Mouse (Mus musculus): ENCODE results near the gene Slc34a3. TPM values are rescaled to one million over a fixed set of nuclear protein-coding genes. Genes with fewer than 3 reads are reported as not detected.

Slc34a3 gene
- polyA plus RNA-seq, 1 experiment from 2014 or later: not detected

DNA sequence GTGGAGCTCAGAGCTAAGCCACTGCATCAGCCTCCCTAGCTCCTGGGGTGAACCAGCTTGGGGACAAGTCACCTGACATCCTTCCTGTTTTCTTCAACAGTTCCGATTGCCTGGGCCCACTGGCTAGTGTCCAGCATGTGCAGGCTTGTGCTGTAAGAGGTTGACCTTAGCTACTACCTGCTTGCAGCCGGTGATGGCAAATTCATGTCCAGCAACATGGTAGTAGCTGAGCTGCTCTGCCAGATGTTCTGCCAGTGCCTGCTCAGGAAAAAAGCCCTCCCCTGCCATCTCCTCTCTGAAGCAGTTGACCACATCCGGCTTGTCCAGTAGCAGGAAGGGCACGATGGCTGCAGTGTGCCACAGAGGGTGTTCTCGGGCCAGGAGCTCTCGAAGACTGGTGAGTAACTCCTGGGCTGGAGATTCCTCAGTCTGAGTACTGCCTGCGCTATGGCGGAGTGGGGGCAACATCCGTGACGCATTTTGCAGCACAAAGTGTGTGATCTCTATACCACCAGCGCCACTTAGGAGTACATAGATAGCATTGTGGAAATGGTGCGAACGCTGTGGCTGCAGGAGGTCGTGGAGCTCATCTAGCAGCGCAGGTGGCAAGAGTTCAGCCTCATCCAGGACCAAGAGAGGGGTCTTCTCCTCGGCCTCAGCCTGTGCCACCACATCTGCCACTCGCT lies 39.5 kb downstream of the Slc34a3 start:
- Histone ChIP-seq H3K4me3 (peak overlapping the region; percentile 38; the same call in 1 of the 2 replicates), H3K4me1 (replicated peaks) (peaks cover 34% of the 10 kb centered on the region)
- WGBS: 87% methylated on average over 17 of the region's 17 CpGs

GRCm38 (mm10) chr2:25194006-25194405 lies 40.2 kb downstream of the Slc34a3 start:
- H3K9me3 ChIP-seq: no peaks in the 10 kb centered on the region
- no peak for DNase-seq (ENCODE audit: low spot score)
- WGBS: 77% methylated on average over 5 of the region's 5 CpGs
- peaks cover 34% of the 10 kb centered on the region for H3K4me1 ChIP-seq (replicated peaks)
- no peak overlapping the region for H3K27ac ChIP-seq
- H3K4me3 ChIP-seq: no peak overlapping the region
- H3K36me3 ChIP-seq: peaks cover 8% of the 10 kb centered on the region
- peaks cover 43% of the 10 kb centered on the region for H3K27me3 ChIP-seq (ENCODE audit: insufficient read depth, poor library complexity, severe bottlenecking)

More for the DNA sequence above, 39.5 kb downstream of the Slc34a3 start:
- peaks cover 43% of the 10 kb centered on the region for H3K27me3 ChIP-seq (ENCODE audit: insufficient read depth, poor library complexity, severe bottlenecking)
- no peak for DNase-seq (ENCODE audit: low spot score)
- peaks cover 14% of the 10 kb centered on the region for H3K36me3 ChIP-seq
- no peak overlapping the region for H3K27ac ChIP-seq
- H3K9me3 ChIP-seq: no peaks in the 10 kb centered on the region

DNA sequence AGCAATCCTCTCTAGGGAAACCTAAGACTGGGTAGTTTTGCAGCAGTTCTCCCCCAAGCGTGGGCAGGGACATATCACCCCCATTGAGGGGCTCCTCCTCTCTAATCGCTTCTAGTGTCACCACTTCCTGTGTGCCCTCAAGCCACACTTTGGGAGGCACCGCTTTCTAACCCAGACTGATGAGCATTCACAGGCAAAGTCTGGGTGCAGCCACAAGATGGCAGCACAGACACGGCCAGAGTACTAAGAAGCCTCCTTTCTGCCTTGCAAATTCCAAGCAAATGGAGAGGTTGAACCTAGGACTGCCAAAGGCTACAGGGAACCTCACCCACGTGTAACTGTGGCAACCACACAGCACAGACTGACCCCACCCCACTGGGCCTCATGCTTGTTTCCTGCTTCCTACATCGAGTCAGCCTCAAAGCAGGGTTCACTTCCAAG lies 40.8 kb downstream of the Slc34a3 start:
- peak; percentile 86 for DNase-seq (ENCODE audit: low spot score)
- H3K27me3 ChIP-seq (ENCODE audit: insufficient read depth, poor library complexity, severe bottlenecking): peaks cover 43% of the 10 kb centered on the region
- H3K9me3 ChIP-seq: no peaks in the 10 kb centered on the region
- peaks cover 34% of the 10 kb centered on the region for H3K4me1 ChIP-seq (replicated peaks)
- H3K36me3 ChIP-seq: peaks cover 2% of the 10 kb centered on the region
- peak overlapping the region; percentile 24 for H3K4me3 ChIP-seq
- H3K27ac ChIP-seq: peak overlapping the region; percentile 64
- WGBS: 3% methylated on average over 6 of the region's 6 CpGs

DNA sequence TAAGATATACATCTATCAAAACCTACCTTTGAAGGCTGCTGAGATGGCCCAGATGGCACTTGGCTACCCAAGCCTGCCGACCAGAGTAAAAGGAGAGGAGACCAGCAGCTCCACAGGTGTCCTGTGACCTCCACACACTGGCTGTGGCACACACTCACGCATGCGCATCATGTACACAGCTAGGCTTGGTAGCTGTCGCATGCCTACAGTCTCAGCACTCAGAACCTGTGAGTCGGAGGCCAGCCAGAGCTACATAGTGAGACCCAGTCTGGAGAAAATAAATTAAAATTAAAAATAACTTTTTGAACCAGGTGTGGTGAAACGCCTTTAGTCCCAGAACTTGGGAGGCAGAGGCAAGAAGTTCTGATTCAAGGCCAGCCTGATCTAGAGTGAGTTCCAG lies 46.3 kb downstream of the Slc34a3 start:
- Histone ChIP-seq H3K4me1 (replicated peaks) (peaks cover 44% of the 10 kb centered on the region), H3K36me3 (peaks cover 20% of the 10 kb centered on the region), H3K27ac (no peak overlapping the region), H3K9me3 (no peaks in the 10 kb centered on the region), H3K27me3 (ENCODE audit: insufficient read depth, poor library complexity, severe bottlenecking) (peaks cover 6% of the 10 kb centered on the region), H3K4me3 (no peak overlapping the region)
- no peak for DNase-seq (ENCODE audit: low spot score)
- 81% methylated on average over 6 of the region's 6 CpGs for WGBS

GRCm38 (mm10) chr2:25186575-25186930 lies 47.6 kb downstream of the Slc34a3 start:
- no peak for DNase-seq (ENCODE audit: low spot score)
- H3K4me3 ChIP-seq: peak overlapping the region; percentile 85
- peaks cover 24% of the 10 kb centered on the region for H3K36me3 ChIP-seq
- H3K27ac ChIP-seq: peak overlapping the region; percentile 98
- H3K9me3 ChIP-seq: no peaks in the 10 kb centered on the region
- WGBS: 34% methylated on average over 5 of the region's 5 CpGs
- H3K27me3 ChIP-seq (ENCODE audit: insufficient read depth, poor library complexity, severe bottlenecking): peaks cover 6% of the 10 kb centered on the region
- peaks cover 49% of the 10 kb centered on the region for H3K4me1 ChIP-seq (replicated peaks)

DNA sequence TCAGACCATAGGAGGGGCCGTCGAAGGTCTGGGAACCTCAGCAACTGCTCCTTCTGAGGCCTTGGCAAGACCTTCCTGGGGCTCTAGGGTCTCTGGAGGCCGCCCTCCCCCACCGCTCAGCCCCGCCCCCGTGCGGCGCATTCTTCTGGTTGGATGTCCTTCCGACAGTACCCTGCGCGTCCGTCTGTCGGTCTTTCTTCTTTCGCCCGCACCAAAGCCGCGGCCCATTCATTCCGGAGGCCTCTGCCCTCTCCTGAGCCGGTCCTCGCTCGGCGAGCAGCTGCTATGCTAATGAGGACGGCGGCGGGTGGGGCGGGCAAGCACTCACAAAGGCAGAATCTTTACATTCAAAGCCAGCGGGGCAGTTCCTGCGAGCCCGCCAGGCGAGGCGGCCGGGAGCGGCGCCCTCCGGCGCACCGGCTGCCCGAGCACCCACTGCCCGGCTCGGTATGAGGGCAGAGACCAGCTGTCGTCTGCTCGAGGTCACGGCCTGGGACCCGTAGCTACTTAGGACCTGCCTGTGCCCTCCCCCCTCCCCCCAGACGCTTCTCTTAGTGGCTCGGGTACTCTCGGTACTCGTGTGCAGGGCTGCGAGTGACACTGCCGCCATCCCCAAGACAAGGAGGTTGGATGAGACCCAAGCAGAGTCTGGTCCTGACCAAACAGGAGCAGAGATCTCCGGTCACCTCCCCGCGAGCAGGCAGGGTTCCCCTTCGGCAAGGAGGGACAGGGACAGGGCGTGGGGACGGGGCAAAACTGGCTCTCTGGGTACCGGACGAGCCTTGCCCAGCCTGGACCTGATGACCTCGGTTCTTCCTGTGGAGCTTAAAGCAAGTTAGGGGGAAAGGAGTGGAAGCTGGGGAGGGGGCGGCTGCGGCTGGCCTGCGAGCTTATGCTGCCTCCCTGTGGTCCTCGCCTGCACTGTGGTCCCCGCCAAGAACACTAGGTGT lies 48.3 kb downstream of the Slc34a3 start:
- peaks cover 24% of the 10 kb centered on the region for H3K36me3 ChIP-seq
- peak overlapping the region; percentile 98 for H3K27ac ChIP-seq
- DNase-seq (ENCODE audit: low spot score): peak; percentile 95
- no peaks in the 10 kb centered on the region for H3K9me3 ChIP-seq
- H3K4me1 ChIP-seq (replicated peaks): peaks cover 50% of the 10 kb centered on the region
- H3K27me3 ChIP-seq (ENCODE audit: insufficient read depth, poor library complexity, severe bottlenecking): peaks cover 6% of the 10 kb centered on the region
- peak overlapping the region; percentile 85 for H3K4me3 ChIP-seq
- WGBS: under 1% methylated on average over 64 of the region's 64 CpGs

GRCm38 (mm10) chr2:25184496-25184895 lies 49.7 kb downstream of the Slc34a3 start:
- Histone ChIP-seq H3K9me3 (no peaks in the 10 kb centered on the region), H3K27ac (peak overlapping the region; percentile 98), H3K4me3 (peak overlapping the region; percentile 85), H3K4me1 (replicated peaks) (peaks cover 62% of the 10 kb centered on the region), H3K27me3 (ENCODE audit: insufficient read depth, poor library complexity, severe bottlenecking) (peaks cover 9% of the 10 kb centered on the region), H3K36me3 (peaks cover 24% of the 10 kb centered on the region)
- DNase-seq (ENCODE audit: low spot score): no peak
- 95% methylated on average over 7 of the region's 7 CpGs for WGBS

DNA sequence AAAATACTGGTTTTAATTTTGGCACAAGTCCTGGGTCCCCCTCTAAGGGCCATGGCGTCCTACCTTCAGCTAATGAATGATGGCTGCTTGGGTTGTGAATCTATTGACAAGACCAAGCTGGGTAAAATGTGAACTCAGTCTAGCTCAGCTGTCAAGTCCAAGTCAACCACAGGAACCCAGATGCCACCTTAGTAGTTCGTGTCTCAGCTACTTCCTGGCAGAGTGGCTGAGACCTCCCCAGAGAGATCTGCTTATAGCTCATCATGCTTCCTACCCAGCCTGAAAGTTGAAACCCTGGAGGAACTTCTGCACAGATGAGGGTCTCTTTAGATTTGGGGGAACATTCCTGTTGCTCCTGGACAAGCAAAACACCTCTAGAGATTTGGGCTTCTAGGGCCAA lies 50.8 kb downstream of the Slc34a3 start:
- peak overlapping the region; percentile 98 for H3K27ac ChIP-seq
- peaks cover 73% of the 10 kb centered on the region for H3K4me1 ChIP-seq (replicated peaks)
- peak overlapping the region; percentile 85 for H3K4me3 ChIP-seq
- H3K9me3 ChIP-seq: no peaks in the 10 kb centered on the region
- peaks cover 17% of the 10 kb centered on the region for H3K27me3 ChIP-seq (ENCODE audit: insufficient read depth, poor library complexity, severe bottlenecking)
- DNase-seq (ENCODE audit: low spot score): no peak
- peaks cover 24% of the 10 kb centered on the region for H3K36me3 ChIP-seq
- WGBS: 52% methylated on average over 2 of the region's 2 CpGs

- WGBS: 12% methylated on average over 6 of the region's 6 CpGs
- Histone ChIP-seq H3K4me1 (replicated peaks) (peaks cover 80% of the 10 kb centered on the region), H3K4me3 (peak overlapping the region; percentile 85), H3K27me3 (ENCODE audit: insufficient read depth, poor library complexity, severe bottlenecking) (peaks cover 17% of the 10 kb centered on the region), H3K9me3 (no peaks in the 10 kb centered on the region), H3K36me3 (peaks cover 24% of the 10 kb centered on the region), H3K27ac (peak overlapping the region; percentile 98)
- no peak for DNase-seq (ENCODE audit: low spot score)
Measured at GRCm38 (mm10) chr2:25182664-25183063, 51.5 kb downstream of the Slc34a3 start.

GRCm38 (mm10) chr2:25181891-25182397 lies 52.2 kb downstream of the Slc34a3 start:
- H3K36me3 ChIP-seq: peaks cover 24% of the 10 kb centered on the region
- H3K27ac ChIP-seq: peak overlapping the region; percentile 98
- no peaks in the 10 kb centered on the region for H3K9me3 ChIP-seq
- H3K4me3 ChIP-seq: peak overlapping the region; percentile 85
- H3K4me1 ChIP-seq (replicated peaks): peaks cover 84% of the 10 kb centered on the region
- H3K27me3 ChIP-seq (ENCODE audit: insufficient read depth, poor library complexity, severe bottlenecking): peaks cover 17% of the 10 kb centered on the region
- whole genome bisulfite sequencing: under 1% methylated on average over 17 of the region's 17 CpGs
- DNase-seq (ENCODE audit: low spot score): no peak

DNA sequence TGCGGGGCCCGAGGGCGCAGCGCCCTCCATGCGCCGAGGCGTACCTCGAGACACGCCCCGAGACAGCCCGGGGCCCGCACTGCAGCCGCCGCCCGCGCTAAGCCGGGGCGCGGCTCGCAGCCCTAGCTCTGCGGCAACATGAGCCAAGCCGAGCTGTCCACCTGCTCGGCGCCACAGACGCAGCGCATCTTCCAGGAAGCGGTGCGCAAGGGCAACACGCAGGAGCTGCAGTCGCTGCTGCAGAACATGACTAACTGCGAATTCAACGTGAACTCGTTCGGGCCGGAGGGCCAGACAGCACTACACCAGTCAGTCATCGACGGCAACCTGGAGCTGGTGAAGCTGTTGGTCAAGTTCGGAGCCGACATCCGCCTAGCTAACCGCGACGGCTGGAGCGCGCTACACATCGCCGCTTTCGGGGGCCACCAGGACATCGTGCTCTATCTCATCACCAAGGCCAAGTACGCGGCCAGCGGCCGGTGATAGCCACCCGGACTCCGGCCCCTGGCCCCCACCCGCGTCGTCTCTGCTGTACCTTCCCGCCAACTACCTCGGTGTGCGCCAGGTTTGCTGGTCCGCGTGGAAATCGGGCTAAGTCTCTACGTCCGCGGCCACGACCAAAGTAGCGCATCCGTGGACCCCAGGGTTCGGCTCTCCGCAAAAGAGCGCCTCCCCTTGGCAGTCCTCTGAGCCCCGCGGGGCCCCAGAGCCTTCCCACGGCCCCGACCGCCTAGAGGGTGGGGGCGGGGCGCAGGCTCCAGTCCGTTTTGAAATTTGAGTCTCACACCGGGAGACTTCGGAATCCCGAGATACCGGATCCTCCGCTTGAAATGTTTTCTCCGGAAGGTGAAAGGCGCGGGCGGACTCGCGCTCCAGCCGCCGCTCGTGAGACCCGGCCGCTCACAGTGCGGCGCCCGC lies 52.9 kb downstream of the Slc34a3 start:
- Histone ChIP-seq H3K9me3 (no peaks in the 10 kb centered on the region), H3K4me1 (replicated peaks) (peaks cover 84% of the 10 kb centered on the region), H3K36me3 (peaks cover 24% of the 10 kb centered on the region), H3K27ac (peak overlapping the region; percentile 98), H3K27me3 (ENCODE audit: insufficient read depth, poor library complexity, severe bottlenecking) (peaks cover 20% of the 10 kb centered on the region), H3K4me3 (peak overlapping the region; percentile 85)
- under 1% methylated on average over 100 of the region's 100 CpGs for WGBS
- DNase-seq (ENCODE audit: low spot score): peak; percentile 75

- DNase-seq (ENCODE audit: low spot score): peak; percentile 97
- peaks cover 24% of the 10 kb centered on the region for H3K36me3 ChIP-seq
- H3K27me3 ChIP-seq (ENCODE audit: insufficient read depth, poor library complexity, severe bottlenecking): peaks cover 20% of the 10 kb centered on the region
- peak within 1 kb of the TSS; percentile 98 for H3K27ac ChIP-seq
- H3K9me3 ChIP-seq: no peaks in the 10 kb centered on the region
- H3K4me1 ChIP-seq (replicated peaks): peaks cover 84% of the 10 kb centered on the region
- peak within 1 kb of the TSS; percentile 85 for H3K4me3 ChIP-seq
- under 1% methylated on average over 35 of the region's 35 CpGs for WGBS
Measured at GRCm38 (mm10) chr2:25180478-25180903, 53.7 kb downstream of the Slc34a3 start, which contains the start of gene Nrarp. TSS of gene Nrarp (plus strand) at chr2:25180758.
